Mouse (Mus musculus) ES-E14 (cell line): ENCODE data around the gene Cdk1. TPM values are rescaled to one million over a fixed set of nuclear protein-coding genes. Genes with fewer than 3 reads are reported as not detected.

Experiments
- DNase-seq: peaks from one replicate; pipeline ENCODE4 v3.0.0-alpha.2; 2013; ENCODE audit warnings: low read depth, low spot score
- H3K27ac ChIP-seq: 2 replicates; pipeline ENCODE4 v1.5.1; 2012; ENCODE audit warnings: low read depth, mild to moderate bottlenecking, low read length, moderate library complexity, mixed read lengths; ENCODE audit not compliant: poor library complexity, insufficient read depth, severe bottlenecking
- H3K36me3 ChIP-seq: 2 replicates; pipeline ENCODE4 v1.6.1; 2012; ENCODE audit warnings: mild to moderate bottlenecking, low read length, moderate library complexity, mixed read lengths; ENCODE audit not compliant: control insufficient read depth, poor library complexity, insufficient read depth, severe bottlenecking
- H3K4me1 ChIP-seq, 2 experiments: fragments of 150-350 bp in 1 of 2; sonication (generic) in 1 of 2; 2 replicates each; pipeline ENCODE4 v1.6.1; 2012; ENCODE audit warnings: low read length in 2 of 2, mild to moderate bottlenecking in 1 of 2, mixed read lengths in 1 of 2; ENCODE audit not compliant: control insufficient read depth in 2 of 2, insufficient read depth in 2 of 2, poor library complexity in 1 of 2
- H3K4me3 ChIP-seq, 2 experiments: fragments of 150-350 bp in 1 of 2; sonication (generic) in 1 of 2; 2 replicates each; pipeline ENCODE4 v1.5.1; 2012; ENCODE audit warnings: low read length in 2 of 2, low read depth in 1 of 2, mild to moderate bottlenecking in 1 of 2, mixed read lengths in 1 of 2; ENCODE audit not compliant: insufficient read depth in 1 of 2, poor library complexity in 1 of 2, severe bottlenecking in 1 of 2
- H3K9ac ChIP-seq: 2 replicates; pipeline ENCODE4 v1.6.1; 2012; ENCODE audit warnings: low read depth, mild to moderate bottlenecking, low read length, mixed read lengths; ENCODE audit not compliant: poor library complexity, insufficient read depth, severe bottlenecking
- H3K9me3 ChIP-seq: fragments of 150-350 bp; sonication (generic); 2 replicates; pipeline ENCODE4 v1.6.1; 2012; ENCODE audit warnings: low read depth, mild to moderate bottlenecking, low read length; ENCODE audit not compliant: control insufficient read depth, insufficient read depth
- CHD2 ChIP-seq: IDR thresholded peaks from 2 replicates; pipeline ENCODE4 v1.6.1; 2014; ENCODE audit warnings: mild to moderate bottlenecking, low read depth, low read length, inconsistent platforms
- HCFC1 ChIP-seq: IDR thresholded peaks from 2 replicates; pipeline ENCODE4 v1.6.1; 2012; ENCODE audit warnings: low read length, inconsistent platforms, borderline replicate concordance; ENCODE audit not compliant: insufficient read depth
- MAFK ChIP-seq: IDR thresholded peaks from 2 replicates; pipeline ENCODE4 v1.6.1; 2014; ENCODE audit warnings: mild to moderate bottlenecking, low read depth, low read length, inconsistent platforms; ENCODE audit not compliant: insufficient read depth
- ZC3H11A ChIP-seq: IDR thresholded peaks from 2 replicates; pipeline ENCODE4 v1.6.1; 2012; ENCODE audit warnings: low read depth, mild to moderate bottlenecking, inconsistent platforms, low read length, borderline replicate concordance
- ZNF384 ChIP-seq: IDR thresholded peaks from 2 replicates; pipeline ENCODE4 v1.6.1; 2012; ENCODE audit warnings: low read depth, low read length, inconsistent platforms
- in situ Hi-C, 2 experiments: fragments of 600-800 bp; cut with MboI; formaldehyde crosslinking; loops; one replicate each; pipeline ENCODE4 v1.15.1; 2025; ENCODE audit warnings: low sequenced_read_pairs in 2 of 2, inconsistent platforms in 1 of 2; ENCODE audit not compliant: unreplicated experiment in 2 of 2
- total RNA-seq: library from RNA; depleted of rRNA; stranded (reverse); fragments of 300-350 nt; gene quantifications from 2 replicates; pipeline ENCODE4 v1.2.3, GENCODE M21; 2012; rRNA removed

Cdk1 gene
- total RNA-seq, 1 experiment: 351 TPM

GRCm38 (mm10) chr10:69290736-69291135 is 62.0 kb downstream of the Cdk1 start:
- no peak overlapping the region for H3K4me3 ChIP-seq
- TF ChIP-seq HCFC1: no peak
- TF ChIP-seq ZNF384: no peak
- no peak for TF ChIP-seq MAFK
- no peak for TF ChIP-seq ZC3H11A
- TF ChIP-seq CHD2: no peak

GRCm38 (mm10) chr10:69288720-69289119 is 64.0 kb downstream of the Cdk1 start:
- no peak for DNase-seq
- no peak overlapping the region for H3K9ac ChIP-seq
- H3K36me3 ChIP-seq: no peaks in the 10 kb centered on the region
- no peak overlapping the region for H3K4me3 ChIP-seq
- no peak for TF ChIP-seq MAFK
- no peak for TF ChIP-seq ZC3H11A
- no peak for TF ChIP-seq HCFC1
- no peak overlapping the region for H3K27ac ChIP-seq
- H3K9me3 ChIP-seq: no peaks in the 10 kb centered on the region
- in situ Hi-C loops: no loop called here
- H3K4me1 ChIP-seq: no peaks in the 10 kb centered on the region

More at GRCm38 (mm10) chr10:69290736-69291135, 62.0 kb downstream of the Cdk1 start:
- no peaks in the 10 kb centered on the region for H3K9me3 ChIP-seq
- H3K27ac ChIP-seq: no peak overlapping the region
- H3K4me1 ChIP-seq: no peaks in the 10 kb centered on the region
- in situ Hi-C loops: no loop called here
- no peaks in the 10 kb centered on the region for H3K36me3 ChIP-seq
- no peak for DNase-seq
- H3K9ac ChIP-seq: no peak overlapping the region

- H3K9me3 ChIP-seq: no peaks in the 10 kb centered on the region
- H3K36me3 ChIP-seq: no peaks in the 10 kb centered on the region
- no peak overlapping the region for H3K4me3 ChIP-seq
- no peak for DNase-seq
- no peak overlapping the region for H3K27ac ChIP-seq
- no peak overlapping the region for H3K9ac ChIP-seq
- in situ Hi-C loops: no loop called here
- no peak for TF ChIP-seq HCFC1
- no peak for TF ChIP-seq ZC3H11A
- no peak for TF ChIP-seq CHD2
- TF ChIP-seq MAFK: no peak
- TF ChIP-seq ZNF384: no peak
- H3K4me1 ChIP-seq: no peaks in the 10 kb centered on the region
These were observed 64.7 kb downstream of the Cdk1 start for GRCm38 (mm10) chr10:69288086-69288485.

GRCm38 (mm10) chr10:69286939-69287338 is 65.8 kb downstream of the Cdk1 start:
- in situ Hi-C loops: no loop called here
- TF ChIP-seq MAFK (no peak), CHD2 (no peak), HCFC1 (no peak), ZC3H11A (no peak), ZNF384 (no peak)
- Histone ChIP-seq H3K4me1 (no peaks in the 10 kb centered on the region), H3K4me3 (no peak overlapping the region), H3K36me3 (no peaks in the 10 kb centered on the region), H3K9ac (no peak overlapping the region), H3K27ac (no peak overlapping the region), H3K9me3 (no peaks in the 10 kb centered on the region)
- DNase-seq: no peak

Other genes with a start within 250 kb of the Cdk1 start
- 0.95 and 2.7 TPM in 2 replicates for gene Rhobtb1, start 201.5 kb downstream of the Cdk1 start, total RNA-seq
- gene A930033H14Rik, start 139.8 kb downstream of the Cdk1 start, total RNA-seq: 0.45 TPM in 1 of 2 replicates, not detected in the other
- gene Ank3, start 45.8 kb upstream of the Cdk1 start, total RNA-seq: 6.5 and 14.0 TPM in 2 replicates